Mouse (Mus musculus) stomach, embryonic 16.5 days (tissue): ENCODE results near the gene Ppil2. TPM values are rescaled to one million over a fixed set of nuclear protein-coding genes. Genes with fewer than 3 reads are reported as not detected.

Source experiments
- ATAC-seq: fragments of 200-750 bp; cut with Nextera tagmentation; 2 replicates; pipeline ENCODE4 v1.8.0; 2017; ENCODE audit warnings: moderate number of reproducible peaks, moderate TSS enrichment; ENCODE audit not compliant: insufficient read depth, low FRiP score
- H3K27ac ChIP-seq: fragments of 300-500 bp; sonication (generic); 2 replicates; pipeline ENCODE4 v1.5.1; 2014; ENCODE audit warnings: low read length
- H3K27me3 ChIP-seq: fragments of 300-500 bp; sonication (generic); 2 replicates; pipeline ENCODE4 v1.6.1; 2014; ENCODE audit warnings: low read length, control low read depth, mixed read lengths; ENCODE audit not compliant: control insufficient read depth, insufficient read depth
- H3K36me3 ChIP-seq: fragments of 300-500 bp; sonication (generic); 2 replicates; pipeline ENCODE4 v1.6.1; 2014; ENCODE audit warnings: low read length; ENCODE audit not compliant: control insufficient read depth, insufficient read depth
- H3K4me1 ChIP-seq: fragments of 300-500 bp; sonication (generic); 2 replicates; pipeline ENCODE4 v1.6.1; 2014; ENCODE audit warnings: low read length, control low read depth, mixed read lengths; ENCODE audit not compliant: control insufficient read depth, insufficient read depth
- H3K4me2 ChIP-seq: fragments of 300-500 bp; sonication (generic); 2 replicates; pipeline ENCODE4 v1.6.1; 2014; ENCODE audit warnings: low read depth, low read length, mixed read lengths
- H3K4me3 ChIP-seq: fragments of 300-500 bp; sonication (generic); replicated peaks from 2 replicates; pipeline ENCODE4 v1.5.1; 2014; ENCODE audit warnings: mild to moderate bottlenecking, low read length
- H3K9ac ChIP-seq: fragments of 300-500 bp; sonication (generic); 2 replicates; pipeline ENCODE4 v1.6.1; 2014; ENCODE audit warnings: low read length
- H3K9me3 ChIP-seq: fragments of 300-500 bp; sonication (generic); replicated peaks from 2 replicates; pipeline ENCODE4 v1.6.1; 2016; ENCODE audit warnings: low read length, control low read depth; ENCODE audit not compliant: control insufficient read depth
- WGBS: fragments of 180-500 bp; shearing (Covaris S2); extraction: QIAGEN DNeasy Blood & Tissue Kit; methylation state at CpG from one replicate; pipeline ENCODE4 v1.1.7; 2014; 5-methylcytosine and 5-hydroxymethylcytosine counted together
- polyA plus RNA-seq: library from polyadenylated mRNA; unstranded; fragments of >200 nt; fragmentation: Nextera tagmentation; extraction: Ambion mirVana; gene quantifications from 2 replicates; pipeline ENCODE4 v1.2.1, GENCODE M21; 2015

Ppil2 gene
- polyA plus RNA-seq, 1 experiment from 2014 or later = 123 TPM

GRCm38 (mm10) chr16:17137355-17137754, 26.3 kb upstream of the Ppil2 start:
- ATAC-seq = no peak
- H3K4me3 ChIP-seq = no peak overlapping the region
- no peak overlapping the region for H3K4me2 ChIP-seq
- no peak overlapping the region for H3K9ac ChIP-seq
- H3K9me3 ChIP-seq = no peaks in the 10 kb centered on the region
- H3K27ac ChIP-seq = no peak overlapping the region
- WGBS = 85% methylated on average over 15 of the region's 15 CpGs
- H3K4me1 ChIP-seq = peaks cover 7% of the 10 kb centered on the region; the same call in 1 of the 2 replicates
- no peaks in the 10 kb centered on the region for H3K27me3 ChIP-seq
- H3K36me3 ChIP-seq = no peaks in the 10 kb centered on the region

- H3K27ac ChIP-seq = peak overlapping the region; percentile 64
- 24% methylated on average over 7 of the region's 7 CpGs for WGBS
- no peak for ATAC-seq
Observed at GRCm38 (mm10) chr16:17132906-17133200, 21.8 kb upstream of the Ppil2 start.

GRCm38 (mm10) chr16:17132089-17132905, 21.2 kb upstream of the Ppil2 start, which contains the start of gene Sdf2l1:
TSS of gene Sdf2l1 (minus strand) at chr16:17132383.
- H3K4me3 ChIP-seq = peak within 1 kb of the TSS; percentile 92
- peak within 1 kb of the TSS; percentile 83 for H3K9ac ChIP-seq
- no peaks in the 10 kb centered on the region for H3K9me3 ChIP-seq
- H3K27ac ChIP-seq = peak within 1 kb of the TSS; percentile 64
- H3K36me3 ChIP-seq = no peaks in the 10 kb centered on the region
- H3K27me3 ChIP-seq = no peaks in the 10 kb centered on the region
- peak; percentile 98 for ATAC-seq
- peaks cover 14% of the 10 kb centered on the region for H3K4me1 ChIP-seq
- H3K4me2 ChIP-seq = peak within 1 kb of the TSS; percentile 76
- under 1% methylated on average over 47 of the region's 47 CpGs for WGBS

More at GRCm38 (mm10) chr16:17132906-17133200, 21.8 kb upstream of the Ppil2 start:
- H3K36me3 ChIP-seq = no peaks in the 10 kb centered on the region
- peak overlapping the region; percentile 71 for H3K9ac ChIP-seq
- H3K27me3 ChIP-seq = no peaks in the 10 kb centered on the region
- peak overlapping the region; percentile 76 for H3K4me2 ChIP-seq
- H3K4me3 ChIP-seq = peak overlapping the region; percentile 92
- H3K9me3 ChIP-seq = no peaks in the 10 kb centered on the region
- peaks cover 14% of the 10 kb centered on the region for H3K4me1 ChIP-seq

- H3K4me2 ChIP-seq = peak overlapping the region; percentile 76
- peak overlapping the region; percentile 92 for H3K4me3 ChIP-seq
- H3K9me3 ChIP-seq = no peaks in the 10 kb centered on the region
- H3K27me3 ChIP-seq = no peaks in the 10 kb centered on the region
- H3K36me3 ChIP-seq = no peaks in the 10 kb centered on the region
- H3K9ac ChIP-seq = peak overlapping the region; percentile 83
- peaks cover 14% of the 10 kb centered on the region for H3K4me1 ChIP-seq
- 4% methylated on average over 43 of the region's 43 CpGs for WGBS
- no peak overlapping the region; the same call in 1 of the 2 replicates for H3K27ac ChIP-seq
- peak; percentile 5; the same call in 1 of the 2 replicates for ATAC-seq
Observed at GRCm38 (mm10) chr16:17131191-17132088, 20.4 kb upstream of the Ppil2 start.

GRCm38 (mm10) chr16:17127292-17127691, 16.2 kb upstream of the Ppil2 start:
- H3K4me2 ChIP-seq = no peak overlapping the region
- no peak for ATAC-seq
- no peaks in the 10 kb centered on the region for H3K27me3 ChIP-seq
- H3K4me1 ChIP-seq = peaks cover 23% of the 10 kb centered on the region
- no peak overlapping the region for H3K9ac ChIP-seq
- H3K36me3 ChIP-seq = no peaks in the 10 kb centered on the region
- WGBS = 100% methylated on average over 1 of the region's 1 CpGs
- H3K4me3 ChIP-seq = no peak overlapping the region
- H3K27ac ChIP-seq = no peak overlapping the region
- H3K9me3 ChIP-seq = no peaks in the 10 kb centered on the region

- peaks cover 16% of the 10 kb centered on the region for H3K4me1 ChIP-seq
- peak within 1 kb of the TSS; percentile 69 for H3K9ac ChIP-seq
- peak within 1 kb of the TSS; percentile 68 for H3K4me2 ChIP-seq
- ATAC-seq = peak; percentile 94
- no peaks in the 10 kb centered on the region for H3K9me3 ChIP-seq
- H3K27me3 ChIP-seq = no peaks in the 10 kb centered on the region
- WGBS = under 1% methylated on average over 25 of the region's 25 CpGs
- peak within 1 kb of the TSS; percentile 33; the same call in 1 of the 2 replicates for H3K27ac ChIP-seq
- H3K4me3 ChIP-seq = peak within 1 kb of the TSS; percentile 51
- H3K36me3 ChIP-seq = no peaks in the 10 kb centered on the region
Observed at GRCm38 (mm10) chr16:17124871-17125520, 13.9 kb upstream of the Ppil2 start, which contains the start of gene 2610318N02Rik. TSS of gene 2610318N02Rik (minus strand) at chr16:17125167.

- peak overlapping the region; percentile 68 for H3K4me2 ChIP-seq
- peak; percentile 31 for ATAC-seq
Observed at GRCm38 (mm10) chr16:17124119-17124870, 13.2 kb upstream of the Ppil2 start.

GRCm38 (mm10) chr16:17121569-17121968, 10.5 kb upstream of the Ppil2 start:
- WGBS = 71% methylated on average over 14 of the region's 14 CpGs
- H3K9ac ChIP-seq = no peak overlapping the region
- H3K4me3 ChIP-seq = no peak overlapping the region
- no peaks in the 10 kb centered on the region for H3K9me3 ChIP-seq
- no peak overlapping the region for H3K4me2 ChIP-seq
- H3K36me3 ChIP-seq = no peaks in the 10 kb centered on the region
- no peak for ATAC-seq
- H3K27me3 ChIP-seq = no peaks in the 10 kb centered on the region
- peaks cover 16% of the 10 kb centered on the region for H3K4me1 ChIP-seq
- no peak overlapping the region for H3K27ac ChIP-seq

More at GRCm38 (mm10) chr16:17124119-17124870, 13.2 kb upstream of the Ppil2 start:
- Histone ChIP-seq H3K27me3 (no peaks in the 10 kb centered on the region), H3K9me3 (no peaks in the 10 kb centered on the region), H3K4me1 (peaks cover 16% of the 10 kb centered on the region), H3K27ac (peak overlapping the region; percentile 33; the same call in 1 of the 2 replicates), H3K4me3 (peak overlapping the region; percentile 51), H3K9ac (peak overlapping the region; percentile 69), H3K36me3 (no peaks in the 10 kb centered on the region)
- WGBS = 5% methylated on average over 22 of the region's 22 CpGs
